Mouse (Mus musculus) intestine, embryonic 16.5 days (tissue): ENCODE measurements around the gene Plscr3. TPM values are rescaled to one million over a fixed set of nuclear protein-coding genes. Genes with fewer than 3 reads are reported as not detected.

ENCODE experiments used
- ATAC-seq: fragments of 200-750 bp; cut with Nextera tagmentation; 2 replicates; pipeline ENCODE4 v1.8.0; 2017; ENCODE audit warnings: moderate TSS enrichment, moderate library complexity
- H3K27ac ChIP-seq: fragments of 300-500 bp; sonication (generic); 2 replicates; pipeline ENCODE4 v1.5.1; 2014; ENCODE audit warnings: mild to moderate bottlenecking, low read length
- H3K27me3 ChIP-seq: fragments of 300-500 bp; sonication (generic); replicated peaks from 2 replicates; pipeline ENCODE4 v1.6.1; 2014; ENCODE audit warnings: low read length, control low read depth, mixed read lengths; ENCODE audit not compliant: control insufficient read depth, insufficient read depth
- H3K36me3 ChIP-seq: fragments of 300-500 bp; sonication (generic); 2 replicates; pipeline ENCODE4 v1.6.1; 2014; ENCODE audit warnings: low read length, control low read depth; ENCODE audit not compliant: control insufficient read depth, insufficient read depth
- H3K4me1 ChIP-seq: fragments of 300-500 bp; sonication (generic); 2 replicates; pipeline ENCODE4 v1.6.1; 2014; ENCODE audit warnings: low read length, control low read depth, mixed read lengths; ENCODE audit not compliant: control insufficient read depth, insufficient read depth
- H3K4me2 ChIP-seq: fragments of 300-500 bp; sonication (generic); 2 replicates; pipeline ENCODE4 v1.6.1; 2014; ENCODE audit warnings: low read depth, low read length, control low read depth
- H3K4me3 ChIP-seq: fragments of 300-500 bp; sonication (generic); 2 replicates; pipeline ENCODE4 v1.5.1; 2014; ENCODE audit warnings: mild to moderate bottlenecking, low read length
- H3K9ac ChIP-seq: fragments of 300-500 bp; sonication (generic); 2 replicates; pipeline ENCODE4 v1.6.1; 2014; ENCODE audit warnings: low read depth, low read length
- H3K9me3 ChIP-seq: fragments of 300-500 bp; sonication (generic); 2 replicates; pipeline ENCODE4 v1.6.1; 2016; ENCODE audit warnings: low read length, control low read depth; ENCODE audit not compliant: control insufficient read depth
- WGBS: fragments of 180-500 bp; shearing (Covaris S2); extraction: QIAGEN DNeasy Blood & Tissue Kit; methylation state at CpG from one replicate; pipeline ENCODE4 v1.1.7; 2014; 5-methylcytosine and 5-hydroxymethylcytosine counted together
- polyA plus RNA-seq: library from polyadenylated mRNA; unstranded; fragments of >200 nt; fragmentation: Nextera tagmentation; extraction: Ambion mirVana; gene quantifications from 2 replicates; pipeline ENCODE4 v1.2.1, GENCODE M21; 2015

The Plscr3 gene
- polyA plus RNA-seq, 1 experiment from 2014 or later, result 75.2 TPM

DNA sequence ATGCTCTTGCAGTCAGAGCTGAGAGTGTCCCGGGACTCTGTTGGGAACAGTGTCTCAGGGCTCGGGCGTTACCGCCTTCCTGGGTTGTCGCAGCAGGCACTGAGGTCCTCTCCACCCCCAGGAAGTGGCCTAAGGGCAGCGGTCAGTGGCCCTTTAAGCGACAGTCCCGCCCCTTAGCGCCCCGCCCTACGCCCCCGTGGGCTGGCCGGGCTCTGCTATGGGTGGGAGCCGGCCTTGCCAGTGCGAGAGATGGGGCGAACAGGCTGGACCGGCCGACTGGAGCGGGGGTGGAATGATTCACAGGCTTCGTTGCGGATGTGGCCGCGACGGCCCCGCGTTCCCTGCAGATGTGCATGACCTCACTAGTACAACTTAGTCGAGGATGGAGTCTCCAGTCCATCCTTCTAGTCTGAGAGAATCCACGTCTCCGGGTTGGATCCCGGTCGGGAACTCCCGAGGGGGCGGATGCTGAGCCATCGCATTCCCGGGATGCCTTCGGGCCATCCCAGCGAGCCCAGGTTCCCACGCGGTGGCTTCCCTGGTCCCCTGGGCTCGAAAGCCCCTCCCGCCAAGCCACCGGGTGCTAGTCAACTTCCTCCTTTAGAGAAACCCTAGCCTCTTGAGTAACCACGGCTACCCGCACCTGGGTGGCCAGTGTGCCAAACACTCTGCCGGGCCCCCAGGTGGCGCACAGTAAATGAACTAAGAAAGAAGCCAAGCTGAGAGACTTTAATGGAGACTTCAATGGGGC, 34.9 kb downstream of the Plscr3 start, which contains the start of gene Kctd11:
Gene Kctd11, minus strand, starts transcription at position 554 of the 751 bp plus-strand sequence.
- ATAC-seq, result peak; percentile 91
- Histone ChIP-seq H3K4me1 (peaks cover 36% of the 10 kb centered on the region), H3K9ac (peak within 1 kb of the TSS; percentile 71), H3K27me3 (no peaks in the 10 kb centered on the region), H3K36me3 (no peaks in the 10 kb centered on the region), H3K9me3 (no peaks in the 10 kb centered on the region), H3K4me3 (peak within 1 kb of the TSS; percentile 50), H3K4me2 (peak within 1 kb of the TSS; percentile 84), H3K27ac (peak within 1 kb of the TSS; percentile 88)
- under 1% methylated on average over 46 of the region's 46 CpGs for WGBS

DNA sequence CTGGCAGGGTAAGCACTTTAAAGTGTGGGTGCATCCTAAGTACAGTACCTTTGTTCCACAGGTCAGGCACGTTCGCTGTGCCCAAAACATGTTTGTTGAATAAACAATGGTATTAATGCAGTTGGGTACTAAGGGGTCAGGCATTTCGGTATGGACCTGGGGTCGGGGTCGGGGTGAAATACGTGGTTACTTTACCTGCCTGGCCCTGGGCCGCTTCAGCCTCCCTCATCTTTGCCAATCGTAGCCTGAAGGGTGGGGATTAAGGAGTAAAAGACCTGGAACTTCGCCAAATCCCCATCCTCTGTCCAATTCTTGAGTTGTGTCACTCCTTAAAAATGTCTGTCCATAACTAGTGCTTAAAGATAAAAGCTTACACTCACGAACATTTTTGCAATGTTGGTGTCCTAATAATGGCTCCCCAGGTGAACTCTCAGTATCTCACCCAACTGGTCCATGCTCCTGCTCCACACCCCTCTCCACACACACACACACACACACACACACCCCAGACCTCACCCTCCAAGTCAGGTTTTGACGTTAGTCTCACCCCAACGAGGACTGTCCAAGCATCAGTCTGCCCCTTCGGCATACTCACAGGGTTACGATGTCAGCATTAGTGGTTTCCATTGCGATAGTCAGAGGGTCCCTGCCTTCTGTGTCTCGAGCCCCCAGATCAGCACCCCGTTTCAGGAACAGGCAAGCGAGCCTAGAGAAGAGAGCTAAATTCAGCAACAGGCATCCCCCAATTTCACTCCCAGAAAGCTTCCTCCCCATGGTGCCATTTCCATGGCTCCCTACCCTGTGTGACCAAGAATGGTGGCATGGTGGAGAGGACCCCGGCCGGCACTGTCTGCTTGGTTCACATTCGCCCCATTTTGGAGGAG, 35.9 kb downstream of the Plscr3 start:
- Histone ChIP-seq H3K4me1 (peaks cover 30% of the 10 kb centered on the region), H3K27ac (peak overlapping the region; percentile 88), H3K4me2 (peak overlapping the region; percentile 84), H3K27me3 (no peaks in the 10 kb centered on the region), H3K9me3 (no peaks in the 10 kb centered on the region), H3K36me3 (no peaks in the 10 kb centered on the region), H3K4me3 (peak overlapping the region; percentile 50), H3K9ac (peak overlapping the region; percentile 71)
- WGBS, result 57% methylated on average over 21 of the region's 21 CpGs
- ATAC-seq, result peak; percentile 3; the same call in 1 of the 2 replicates

GRCm38 (mm10) chr11:69883066-69883465, 36.9 kb downstream of the Plscr3 start:
- Histone ChIP-seq H3K4me3 (no peak overlapping the region), H3K36me3 (no peaks in the 10 kb centered on the region), H3K4me2 (no peak overlapping the region), H3K9me3 (no peaks in the 10 kb centered on the region), H3K4me1 (peaks cover 23% of the 10 kb centered on the region), H3K27ac (no peak overlapping the region), H3K9ac (no peak overlapping the region), H3K27me3 (no peaks in the 10 kb centered on the region)
- ATAC-seq, result no peak
- WGBS, result 65% methylated on average over 4 of the region's 4 CpGs

- Histone ChIP-seq H3K27ac (no peak overlapping the region; the same call in 1 of the 2 replicates), H3K4me1 (peaks cover 22% of the 10 kb centered on the region), H3K4me2 (no peak overlapping the region), H3K9ac (0 out of 2 replicates have a peak overlapping the region, but pooled peaks have one; percentile 38), H3K4me3 (no peak overlapping the region), H3K36me3 (no peaks in the 10 kb centered on the region), H3K9me3 (no peaks in the 10 kb centered on the region), H3K27me3 (no peaks in the 10 kb centered on the region)
- ATAC-seq, result no peak
- WGBS, result 84% methylated on average over 8 of the region's 8 CpGs
These were observed 37.5 kb downstream of the Plscr3 start for GRCm38 (mm10) chr11:69883527-69884151.

- H3K4me2 ChIP-seq, result no peak overlapping the region
- no peak for ATAC-seq
These were observed 38.1 kb downstream of the Plscr3 start for GRCm38 (mm10) chr11:69884240-69884639.

DNA sequence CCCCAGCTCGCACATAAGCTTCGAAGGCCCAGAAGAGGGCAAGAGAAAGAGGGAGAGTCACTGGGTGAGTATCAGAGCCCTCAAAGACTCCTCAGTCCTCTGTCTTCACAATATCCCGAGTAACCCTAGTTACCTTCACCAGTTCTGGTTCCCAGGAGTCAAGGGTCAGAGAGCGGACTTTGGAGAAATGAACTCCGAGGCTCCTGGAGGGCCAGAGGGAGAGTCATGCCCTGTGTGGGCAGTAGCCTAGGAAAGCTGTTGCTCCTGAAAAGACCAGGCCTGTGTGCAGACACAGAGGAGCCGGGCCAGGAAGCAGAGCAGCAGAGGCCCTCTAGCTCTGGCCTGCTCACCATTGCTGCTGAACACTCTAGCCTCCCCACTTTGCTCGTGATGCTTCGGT, 38.5 kb downstream of the Plscr3 start:
- Histone ChIP-seq H3K27ac (no peak overlapping the region), H3K27me3 (no peaks in the 10 kb centered on the region), H3K36me3 (no peaks in the 10 kb centered on the region), H3K4me2 (no peak overlapping the region), H3K4me1 (peaks cover 15% of the 10 kb centered on the region), H3K9me3 (no peaks in the 10 kb centered on the region), H3K9ac (0 out of 2 replicates have a peak overlapping the region, but pooled peaks have one; percentile 27), H3K4me3 (no peak overlapping the region)
- ATAC-seq, result no peak
- WGBS, result 73% methylated on average over 8 of the region's 8 CpGs

More at GRCm38 (mm10) chr11:69884240-69884639, 38.1 kb downstream of the Plscr3 start:
- Histone ChIP-seq H3K36me3 (no peaks in the 10 kb centered on the region), H3K9ac (0 out of 2 replicates have a peak overlapping the region, but pooled peaks have one; percentile 38), H3K9me3 (no peaks in the 10 kb centered on the region), H3K4me3 (no peak overlapping the region), H3K4me1 (peaks cover 19% of the 10 kb centered on the region), H3K27ac (no peak overlapping the region; the same call in 1 of the 2 replicates), H3K27me3 (no peaks in the 10 kb centered on the region)
- WGBS, result 62% methylated on average over 9 of the region's 9 CpGs

GRCm38 (mm10) chr11:69886907-69887635, 40.9 kb downstream of the Plscr3 start:
- H3K9ac ChIP-seq, result no peak overlapping the region

DNA sequence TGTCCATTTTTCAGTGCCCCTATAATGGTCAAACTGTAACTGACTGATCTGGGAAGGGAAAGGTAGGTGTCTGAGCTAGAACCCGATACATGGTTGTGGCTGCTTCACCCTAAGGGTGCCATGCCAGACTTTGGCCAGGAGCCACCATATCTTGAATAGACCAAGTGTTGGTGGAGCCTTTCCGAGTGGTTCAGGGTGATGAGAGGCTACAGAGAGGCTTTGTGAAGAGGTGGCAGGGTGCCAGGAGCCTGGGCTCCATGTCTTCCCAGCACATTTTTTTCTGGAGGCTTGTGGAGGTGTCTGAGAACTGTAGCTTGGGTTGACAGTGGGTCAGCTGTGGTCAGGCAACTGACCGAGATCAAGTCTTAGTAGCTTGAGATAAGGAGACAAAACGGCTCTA, 45.3 kb downstream of the Plscr3 start:
- no peak overlapping the region for H3K4me2 ChIP-seq
- no peak for ATAC-seq
- H3K9me3 ChIP-seq, result no peaks in the 10 kb centered on the region
- H3K36me3 ChIP-seq, result no peaks in the 10 kb centered on the region
- WGBS, result 76% methylated on average over 4 of the region's 4 CpGs
- no peak overlapping the region for H3K27ac ChIP-seq
- no peaks in the 10 kb centered on the region for H3K4me1 ChIP-seq
- H3K9ac ChIP-seq, result no peak overlapping the region
- H3K27me3 ChIP-seq, result no peaks in the 10 kb centered on the region
- no peak overlapping the region for H3K4me3 ChIP-seq

More at GRCm38 (mm10) chr11:69886907-69887635, 40.9 kb downstream of the Plscr3 start:
- H3K9me3 ChIP-seq, result no peaks in the 10 kb centered on the region
- ATAC-seq, result no peak
- 62% methylated on average over 8 of the region's 8 CpGs for whole genome bisulfite sequencing
- no peak overlapping the region for H3K27ac ChIP-seq
- no peak overlapping the region for H3K4me3 ChIP-seq
- H3K36me3 ChIP-seq, result no peaks in the 10 kb centered on the region
- no peaks in the 10 kb centered on the region for H3K4me1 ChIP-seq
- H3K27me3 ChIP-seq, result no peaks in the 10 kb centered on the region
- no peak overlapping the region for H3K4me2 ChIP-seq
